ENCODE assay signal across 12 mouse cellular contexts in the genomic region with DNA sequence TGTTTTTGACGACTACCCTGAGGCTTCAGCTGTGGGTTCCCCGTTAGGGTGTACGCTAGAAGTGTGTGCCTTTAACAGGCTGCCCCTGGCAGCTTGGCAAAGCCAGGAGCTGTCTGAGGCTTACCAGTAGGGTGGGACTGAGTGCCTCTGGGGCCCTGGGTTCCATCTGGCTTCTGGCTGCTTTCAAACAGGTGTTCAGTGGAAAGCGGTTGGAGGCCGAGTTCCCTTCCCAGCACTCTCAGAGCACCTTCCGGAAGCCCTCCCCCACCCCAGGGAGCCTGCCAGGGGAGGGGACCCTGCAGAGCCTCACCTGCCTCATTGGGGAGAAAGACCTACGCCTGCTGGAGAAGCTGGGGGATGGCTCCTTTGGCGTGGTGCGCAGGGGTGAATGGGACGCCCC. TPM values are rescaled to one million over a fixed set of nuclear protein-coding genes. Genes with fewer than 3 reads are reported as not detected.
DNase-seq lines count a peak whose midpoint lies in the region; ATAC-seq and TF ChIP-seq lines count a peak whose summit lies in the region.
"Had no signal": no experiment of that assay in that cellular context is flagged by ENCODE, and none has a peak within 500 bp of the region (broad histone marks: within the 10 kb centered on the region; RNA-seq: fewer than 3 reads in every experiment).

No protein-coding gene starts in this region.

- H3K9ac ChIP-seq in heart, embryonic 16.5 days (ENCODE audit: low read length), result 0 out of 2 replicates have a peak overlapping the region, but pooled peaks have one; percentile 5
- peak overlapping the region; percentile 12; the same call in 1 of the 2 replicates for H3K9ac ChIP-seq in ES-Bruce4 (ENCODE audit: low read depth, poor library complexity, severe bottlenecking)
- H3K9ac ChIP-seq: midbrain, embryonic 15.5 days; neural tube, embryonic 15.5 days; stomach, embryonic 15.5 days had no signal

- H3K4me2 ChIP-seq in heart, embryonic 16.5 days (ENCODE audit: low read depth, low read length), result no peak overlapping the region
- H3K4me2 ChIP-seq: midbrain, embryonic 15.5 days; neural tube, embryonic 15.5 days; stomach, embryonic 15.5 days had no signal

- H3K9me3 ChIP-seq in heart, embryonic 16.5 days (replicated peaks; ENCODE audit: control insufficient read depth, low read length), result no peaks in the 10 kb centered on the region
- H3K9me3 ChIP-seq in ES-Bruce4 (replicated peaks; ENCODE audit: control insufficient read depth, insufficient read depth, low read length, poor library complexity, severe bottlenecking), result no peaks in the 10 kb centered on the region
- no peaks in the 10 kb centered on the region for H3K9me3 ChIP-seq in embryonic facial prominence, embryonic 10.5 days
- H3K9me3 ChIP-seq: midbrain, embryonic 15.5 days; neural tube, embryonic 15.5 days; stomach, embryonic 15.5 days had no signal

- H3K4me1 ChIP-seq in heart, embryonic 16.5 days (ENCODE audit: control insufficient read depth, insufficient read depth, low read length), result peaks cover 55% of the 10 kb centered on the region
- H3K4me1 ChIP-seq in ES-Bruce4 (ENCODE audit: control insufficient read depth, insufficient read depth, low read length), result peaks cover 28% of the 10 kb centered on the region
- peaks cover 46% of the 10 kb centered on the region for H3K4me1 ChIP-seq in embryonic facial prominence, embryonic 10.5 days

- DNase-seq in heart, adult 8-10 months (ENCODE audit: low spot score), result no peak
- DNase-seq in embryonic facial prominence, embryonic 10.5 days (ENCODE audit: low spot score), result no peak
- peak; percentile 63 to 81 for DNase-seq in thymus, adult 18-20 months
- no peak for DNase-seq in left cerebral cortex, adult 2 months (ENCODE audit: extremely low spot score in 1 of 2, low spot score in 2 of 2)
- DNase-seq in spleen, postnatal 14 days (ENCODE audit: low spot score in 2 of 2), result no peak
- DNase-seq: layer of hippocampus, postnatal 36 days; right cerebral cortex, postnatal 14 days had no signal

- WGBS in heart, embryonic 16.5 days, result 74% methylated on average over 10 of the region's 10 CpGs
- 72% methylated on average over 10 of the region's 10 CpGs for WGBS in embryonic facial prominence, embryonic 10.5 days

- no peaks in the 10 kb centered on the region for H3K27me3 ChIP-seq in heart, embryonic 16.5 days (ENCODE audit: control insufficient read depth, insufficient read depth, low read length)
- no peaks in the 10 kb centered on the region for H3K27me3 ChIP-seq in ES-Bruce4 (ENCODE audit: control insufficient read depth, insufficient read depth, low read length, poor library complexity, severe bottlenecking)
- H3K27me3 ChIP-seq in embryonic facial prominence, embryonic 10.5 days (replicated peaks; ENCODE audit: low read depth, poor library complexity, severe bottlenecking), result no peaks in the 10 kb centered on the region
- H3K27me3 ChIP-seq: midbrain, embryonic 15.5 days; neural tube, embryonic 15.5 days; stomach, embryonic 15.5 days had no signal

- intact Hi-C loops in left cerebral cortex, adult 2 months (cut with DNase I), result no loop called here

- 0 out of 2 replicates have a peak, but pooled peaks have one; percentile 68 for TF ChIP-seq EP300 in ES-Bruce4 (IDR thresholded peaks at IDR 0.05; ENCODE audit: insufficient read depth, low read depth, low read length)

- no peak for TF ChIP-seq POLR2A in ES-Bruce4 (IDR thresholded peaks at IDR 0.05; ENCODE audit: insufficient read depth, low read length)

- no peak overlapping the region for H3K4me3 ChIP-seq in heart, embryonic 16.5 days (ENCODE audit: low read length)
- H3K4me3 ChIP-seq in ES-Bruce4 (ENCODE audit: low read depth, low read length), result no peak overlapping the region
- H3K4me3 ChIP-seq in embryonic facial prominence, embryonic 10.5 days, result no peak overlapping the region
- no peak overlapping the region for H3K4me3 ChIP-seq in left cerebral cortex, adult 2 months
- H3K4me3 ChIP-seq: midbrain, embryonic 15.5 days; neural tube, embryonic 15.5 days; stomach, embryonic 15.5 days had no signal

- H3K27ac ChIP-seq in heart, embryonic 16.5 days (ENCODE audit: low read length), result peak overlapping the region; percentile 3; the same call in 1 of the 2 replicates
- no peak overlapping the region for H3K27ac ChIP-seq in ES-Bruce4 (ENCODE audit: insufficient read depth, low read length)
- peak overlapping the region; percentile 73; the same call in 1 of the 2 replicates for H3K27ac ChIP-seq in embryonic facial prominence, embryonic 10.5 days (replicated peaks)
- H3K27ac ChIP-seq in left cerebral cortex, adult 2 months, result no peak overlapping the region
- H3K27ac ChIP-seq: midbrain, embryonic 15.5 days; stomach, embryonic 15.5 days had no signal

- no peak; the same call in 1 of the 2 replicates for ATAC-seq in heart, embryonic 16.5 days (replicated peaks; ENCODE audit: extremely low read depth, insufficient read depth, low FRiP score)
- ATAC-seq: midbrain, embryonic 15.5 days had no signal

- TF ChIP-seq CTCF in ES-Bruce4 (IDR thresholded peaks at IDR 0.05; ENCODE audit: low read depth, low read length), result no peak
- no peak for TF ChIP-seq CTCF in left cerebral cortex, adult 2 months (IDR thresholded peaks at IDR 0.05)

- no peaks in the 10 kb centered on the region for H3K36me3 ChIP-seq in heart, embryonic 16.5 days (ENCODE audit: control insufficient read depth, insufficient read depth)
- peaks cover 15% of the 10 kb centered on the region for H3K36me3 ChIP-seq in ES-Bruce4 (ENCODE audit: control insufficient read depth, insufficient read depth, low read length, poor library complexity, severe bottlenecking)
- peaks cover 66% of the 10 kb centered on the region for H3K36me3 ChIP-seq in embryonic facial prominence, embryonic 10.5 days (replicated peaks)

RNA-seq across cellular contexts. Expression of a gene that starts 24.4 kb away (rescaled TPM):
- 9.0 and 9.5 TPM in 2 replicates for polyA plus RNA-seq in heart, embryonic 16.5 days (2015; fragmentation: Nextera tagmentation; extraction: Ambion mirVana)
- 10 to 100 TPM; 18.6 to 22.6 (median 21.4) TPM for total RNA-seq in heart, adult 8-10 months (2022)
- polyA plus RNA-seq in ES-Bruce4 (2011; ENCODE audit: insufficient read depth, insufficient read length, low read depth, missing spikeins), result 37.6 and 42.4 TPM in 2 replicates
- polyA plus RNA-seq in embryonic facial prominence, embryonic 10.5 days (2016; fragmentation: Nextera tagmentation; extraction: Ambion mirVana), result 8.6 and 8.7 TPM in 2 replicates
- total RNA-seq in left cerebral cortex, adult 2 months (2021), result 100 to 1,000 TPM; 239 to 244 TPM

RNA-seq across cellular contexts. Expression of a gene that starts 59.3 kb away (rescaled TPM):
- polyA plus RNA-seq in heart, embryonic 16.5 days (2015; fragmentation: Nextera tagmentation; extraction: Ambion mirVana), result 49.2 and 53.8 TPM in 2 replicates
- total RNA-seq in heart, adult 8-10 months (2022), result 10 to 100 TPM; 21.4 to 53.5 (median 38.0) TPM
- 118 and 141 TPM in 2 replicates for polyA plus RNA-seq in ES-Bruce4 (2011; ENCODE audit: insufficient read depth, insufficient read length, low read depth, missing spikeins)
- 50.0 and 61.5 TPM in 2 replicates for polyA plus RNA-seq in embryonic facial prominence, embryonic 10.5 days (2016; fragmentation: Nextera tagmentation; extraction: Ambion mirVana)
- total RNA-seq in left cerebral cortex, adult 2 months (2021), result 10 to 100 TPM; 68.3 to 85.0 TPM

Comparison
In these comparisons a context has a peak if more than half of its experiments do, and no peak if none do; other contexts are left out.
1. H3K27ac ChIP-seq: peak in heart, embryonic 16.5 days (single experiment) and embryonic facial prominence, embryonic 10.5 days (single experiment); none in ES-Bruce4 (single experiment) and left cerebral cortex, adult 2 months (single experiment).
2. DNase-seq: peak in thymus, adult 18-20 months (2 of 2); none in heart, adult 8-10 months (single experiment), embryonic facial prominence, embryonic 10.5 days (single experiment), left cerebral cortex, adult 2 months (0 of 2) and spleen, postnatal 14 days (0 of 2).